Mouse (Mus musculus) liver, embryonic 14.5 days (tissue): ENCODE measurements at regions not wholly inside any gene's neighbourhood (a gene's known extent, or its start where the extent isn't known, plus 50 kb on each side); places are given as distances from the start of the nearest gene placed in this dataset.

Source experiments
- ATAC-seq: fragments of 200-750 bp; cut with Nextera tagmentation; 2 replicates; pipeline ENCODE4 v1.8.0; 2017; ENCODE audit warnings: moderate number of reproducible peaks, mild to moderate bottlenecking, moderate library complexity; ENCODE audit not compliant: insufficient read depth
- DNase-seq, 3 experiments: peaks; one replicate each; pipeline ENCODE4 v3.0.0-alpha.2; 2012 to 2013; ENCODE audit warnings: low read depth in 3 of 3, low spot score in 3 of 3
- H3K27ac ChIP-seq: fragments of 300-500 bp; sonication (generic); 2 replicates; pipeline ENCODE4 v1.5.1; 2014; ENCODE audit warnings: moderate library complexity, mild to moderate bottlenecking, control low read depth, inconsistent platforms
- H3K27me3 ChIP-seq: fragments of 300-500 bp; sonication (generic); 2 replicates; pipeline ENCODE4 v1.6.1; 2014; ENCODE audit warnings: mild to moderate bottlenecking, low read length, moderate library complexity; ENCODE audit not compliant: control insufficient read depth, insufficient read depth
- H3K36me3 ChIP-seq: fragments of 300-500 bp; sonication (generic); replicated peaks from 2 replicates; pipeline ENCODE4 v1.6.1; 2014; ENCODE audit warnings: low read depth; ENCODE audit not compliant: control insufficient read depth, insufficient read depth
- H3K4me1 ChIP-seq, 2 experiments: fragments of 200-500 bp in 1 of 2; fragments of 300-500 bp in 1 of 2; sonication (generic) in 1 of 2; replicated peaks; 2 replicates each; pipeline ENCODE4 v1.6.1; 2012 to 2014; ENCODE audit warnings: antibody characterized with exemption in 1 of 2, inconsistent platforms in 1 of 2, low read length in 1 of 2; ENCODE audit not compliant: control insufficient read depth in 2 of 2, insufficient read depth in 2 of 2
- H3K4me2 ChIP-seq: fragments of 300-500 bp; sonication (generic); 2 replicates; pipeline ENCODE4 v1.6.1; 2014; ENCODE audit warnings: low read depth, mild to moderate bottlenecking, control low read depth, moderate library complexity
- H3K4me3 ChIP-seq, 2 experiments: fragments of 200-500 bp in 1 of 2; fragments of 300-500 bp in 1 of 2; sonication (generic) in 1 of 2; 2 replicates each; pipeline ENCODE4 v1.5.1; 2012 to 2014; ENCODE audit warnings: low read depth in 2 of 2, low read length in 2 of 2, mild to moderate bottlenecking in 2 of 2, control low read depth in 1 of 2, inconsistent platforms in 1 of 2, moderate library complexity in 1 of 2; ENCODE audit not compliant: insufficient read depth in 1 of 2
- H3K9ac ChIP-seq: fragments of 300-500 bp; sonication (generic); replicated peaks from 2 replicates; pipeline ENCODE4 v1.6.1; 2014; ENCODE audit warnings: mild to moderate bottlenecking, control low read depth, moderate library complexity
- H3K9me3 ChIP-seq: fragments of 300-500 bp; sonication (generic); 2 replicates; pipeline ENCODE4 v1.6.1; 2016; ENCODE audit warnings: low read length, mixed read lengths; ENCODE audit not compliant: control insufficient read depth
- CTCF ChIP-seq: IDR thresholded peaks from 2 replicates; pipeline ENCODE4 v1.5.1; 2016; ENCODE audit warnings: antibody characterized with exemption, low read depth, control low read depth
- EP300 ChIP-seq: IDR thresholded peaks from 2 replicates; pipeline ENCODE4 v1.6.1; 2016; ENCODE audit warnings: antibody characterized with exemption, low read depth
- WGBS: fragments of 180-500 bp; shearing (Covaris S2); extraction: QIAGEN DNeasy Blood & Tissue Kit; methylation state at CpG from one replicate; pipeline ENCODE4 v1.1.7; 2014; ENCODE audit not compliant: insufficient replicate concordance; 5-methylcytosine and 5-hydroxymethylcytosine counted together

- Histone ChIP-seq H3K9ac (peak overlapping the region; percentile 40), H3K36me3 (no peaks in the 10 kb centered on the region), H3K9me3 (no peaks in the 10 kb centered on the region), H3K4me1 (peaks cover 56 to 75% of the 10 kb centered on the region in 2 experiments), H3K27me3 (no peaks in the 10 kb centered on the region), H3K4me2 (peak overlapping the region; percentile 92), H3K4me3 (peak overlapping the region in 1 of 2 experiments; percentile 25; a peak in 2 of 4 replicates), H3K27ac (peak overlapping the region; percentile 63)
- no peak for TF ChIP-seq CTCF
- TF ChIP-seq EP300 = no peak
- DNase-seq (no peak), ATAC-seq (no peak)
- WGBS = 46% methylated on average over 4 of the region's 4 CpGs
Observed at GRCm38 (mm10) chr6:31615426-31615970, 51.7 kb upstream of the Podxl start.

- ATAC-seq = no peak
- peaks cover 59 to 75% of the 10 kb centered on the region in 2 experiments for H3K4me1 ChIP-seq
Observed at GRCm38 (mm10) chr6:31614563-31614962, 50.8 kb upstream of the Podxl start.

GRCm38 (mm10) chr6:31613590-31614319 is 50.0 kb upstream of the Podxl start:
- 4% methylated on average over 13 of the region's 13 CpGs for WGBS
- Histone ChIP-seq H3K9ac (peak overlapping the region; percentile 98), H3K4me3 (peak overlapping the region; percentile 69 to 95), H3K27ac (peak overlapping the region; percentile 97), H3K4me1 (peaks cover 54 to 68% of the 10 kb centered on the region in 2 experiments), H3K9me3 (no peaks in the 10 kb centered on the region), H3K27me3 (no peaks in the 10 kb centered on the region), H3K36me3 (no peaks in the 10 kb centered on the region), H3K4me2 (peak overlapping the region; percentile 92)
- ATAC-seq (peak; percentile 74), DNase-seq (peak in 2 of 3 experiments; percentile 51 to 56)
- TF ChIP-seq CTCF (no peak), EP300 (no peak; the same call in 1 of the 2 replicates)

More at GRCm38 (mm10) chr6:31614563-31614962, 50.8 kb upstream of the Podxl start:
- WGBS = 51% methylated on average over 4 of the region's 4 CpGs
- H3K27ac ChIP-seq = peak overlapping the region; percentile 97
- DNase-seq = no peak
- H3K9me3 ChIP-seq = no peaks in the 10 kb centered on the region
- peak overlapping the region; percentile 69 to 95 for H3K4me3 ChIP-seq
- H3K36me3 ChIP-seq = no peaks in the 10 kb centered on the region
- H3K9ac ChIP-seq = peak overlapping the region; percentile 98
- H3K27me3 ChIP-seq = no peaks in the 10 kb centered on the region
- TF ChIP-seq EP300 (no peak), CTCF (no peak)
- peak overlapping the region; percentile 92 for H3K4me2 ChIP-seq
